Mouse (Mus musculus): ENCODE results near the gene Sidt1. TPM values are rescaled to one million over a fixed set of nuclear protein-coding genes. Genes with fewer than 3 reads are reported as not detected.

The Sidt1 gene
- polyA plus RNA-seq, 2 experiments = 0.08 TPM; not detected in 1

- H3K27ac ChIP-seq = no peak overlapping the region
- ATAC-seq (ENCODE audit: insufficient read depth) = no peak
- no peaks in the 10 kb centered on the region for H3K4me1 ChIP-seq (replicated peaks; ENCODE audit: control insufficient read depth in 2 of 2, insufficient read depth in 2 of 2, low read length in 1 of 2)
- DNase-seq (ENCODE audit: low read depth in 3 of 3, low spot score in 3 of 3) = no peak
- no peaks in the 10 kb centered on the region for H3K9me3 ChIP-seq (ENCODE audit: control insufficient read depth, low read length)
- H3K36me3 ChIP-seq (replicated peaks; ENCODE audit: control insufficient read depth, insufficient read depth, low read depth) = no peaks in the 10 kb centered on the region
- no peaks in the 10 kb centered on the region for H3K27me3 ChIP-seq (ENCODE audit: control insufficient read depth, insufficient read depth, low read length)
- no peak for TF ChIP-seq EP300 (IDR thresholded peaks at IDR 0.05; ENCODE audit: low read depth)
- TF ChIP-seq CTCF (IDR thresholded peaks at IDR 0.05; ENCODE audit: low read depth) = no peak
- H3K4me3 ChIP-seq (ENCODE audit: insufficient read depth in 1 of 2, low read depth in 2 of 2, low read length in 2 of 2) = no peak overlapping the region
- H3K4me2 ChIP-seq (ENCODE audit: low read depth) = no peak overlapping the region
- no peak overlapping the region for H3K9ac ChIP-seq (replicated peaks)
- 77% methylated on average over 10 of the region's 10 CpGs for WGBS (ENCODE audit: insufficient replicate concordance)
Observed at GRCm38 (mm10) chr16:44277212-44277611, 55.8 kb downstream of the Sidt1 start.

- H3K36me3 ChIP-seq (replicated peaks; ENCODE audit: control insufficient read depth, insufficient read depth, low read depth) = no peaks in the 10 kb centered on the region
- DNase-seq (ENCODE audit: low read depth in 3 of 3, low spot score in 3 of 3) = no peak
Observed at GRCm38 (mm10) chr16:44271371-44272038, 61.5 kb downstream of the Sidt1 start.

DNA sequence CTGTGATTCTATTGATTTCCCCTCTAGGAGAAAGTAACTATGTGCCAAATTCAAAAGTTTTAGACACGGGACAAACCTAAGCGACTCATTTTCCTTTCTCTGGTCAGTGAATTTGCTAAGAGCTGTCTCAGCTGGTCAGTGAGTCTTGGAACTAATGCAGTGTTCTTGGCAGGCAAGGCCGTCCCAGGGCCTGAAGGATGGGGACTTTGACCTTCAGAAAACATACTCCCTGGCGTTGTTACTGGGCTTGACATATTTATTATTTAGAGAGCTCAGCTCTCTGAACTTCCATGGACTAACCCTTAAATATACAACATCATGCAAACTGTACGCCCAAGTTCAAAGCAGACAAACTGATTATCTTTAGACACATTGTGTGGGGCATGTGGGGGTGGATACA lies 62.4 kb downstream of the Sidt1 start:
- Histone ChIP-seq H3K4me3 (ENCODE audit: insufficient read depth in 1 of 2, low read depth in 2 of 2, low read length in 2 of 2) (no peak overlapping the region), H3K27ac (no peak overlapping the region), H3K4me1 (replicated peaks; ENCODE audit: control insufficient read depth in 2 of 2, insufficient read depth in 2 of 2, low read length in 1 of 2) (peaks cover 6 to 9% of the 10 kb centered on the region in 2 experiments), H3K9ac (replicated peaks) (no peak overlapping the region), H3K27me3 (ENCODE audit: control insufficient read depth, insufficient read depth, low read length) (no peaks in the 10 kb centered on the region; the same call in 1 of the 2 replicates), H3K4me2 (ENCODE audit: low read depth) (no peak overlapping the region), H3K9me3 (ENCODE audit: control insufficient read depth, low read length) (no peaks in the 10 kb centered on the region), H3K36me3 (replicated peaks; ENCODE audit: control insufficient read depth, insufficient read depth, low read depth) (no peaks in the 10 kb centered on the region)
- TF ChIP-seq EP300 (IDR thresholded peaks at IDR 0.05; ENCODE audit: low read depth) (no peak), CTCF (IDR thresholded peaks at IDR 0.05; ENCODE audit: low read depth) (no peak)
- WGBS (ENCODE audit: insufficient replicate concordance) = 57% methylated on average over 5 of the region's 5 CpGs
- ATAC-seq (ENCODE audit: insufficient read depth) (no peak), DNase-seq (ENCODE audit: low read depth in 3 of 3, low spot score in 3 of 3) (no peak)

More at GRCm38 (mm10) chr16:44271371-44272038, 61.5 kb downstream of the Sidt1 start:
- 56% methylated on average over 9 of the region's 9 CpGs for WGBS (ENCODE audit: insufficient replicate concordance)
- no peak overlapping the region for H3K4me2 ChIP-seq (ENCODE audit: low read depth)
- no peaks in the 10 kb centered on the region; the same call in 1 of the 2 replicates for H3K27me3 ChIP-seq (ENCODE audit: control insufficient read depth, insufficient read depth, low read length)
- ATAC-seq (ENCODE audit: insufficient read depth) = no peak
- H3K4me1 ChIP-seq (replicated peaks; ENCODE audit: control insufficient read depth in 2 of 2, insufficient read depth in 2 of 2, low read length in 1 of 2) = peaks cover 0 to under 1% of the 10 kb centered on the region in 2 experiments; a peak in 1 of 4 replicates
- no peak for TF ChIP-seq CTCF (IDR thresholded peaks at IDR 0.05; ENCODE audit: low read depth)
- no peak for TF ChIP-seq EP300 (IDR thresholded peaks at IDR 0.05; ENCODE audit: low read depth)
- no peak overlapping the region for H3K9ac ChIP-seq (replicated peaks)
- no peak overlapping the region for H3K4me3 ChIP-seq (ENCODE audit: insufficient read depth in 1 of 2, low read depth in 2 of 2, low read length in 2 of 2)
- H3K9me3 ChIP-seq (ENCODE audit: control insufficient read depth, low read length) = no peaks in the 10 kb centered on the region
- no peak overlapping the region for H3K27ac ChIP-seq

DNA sequence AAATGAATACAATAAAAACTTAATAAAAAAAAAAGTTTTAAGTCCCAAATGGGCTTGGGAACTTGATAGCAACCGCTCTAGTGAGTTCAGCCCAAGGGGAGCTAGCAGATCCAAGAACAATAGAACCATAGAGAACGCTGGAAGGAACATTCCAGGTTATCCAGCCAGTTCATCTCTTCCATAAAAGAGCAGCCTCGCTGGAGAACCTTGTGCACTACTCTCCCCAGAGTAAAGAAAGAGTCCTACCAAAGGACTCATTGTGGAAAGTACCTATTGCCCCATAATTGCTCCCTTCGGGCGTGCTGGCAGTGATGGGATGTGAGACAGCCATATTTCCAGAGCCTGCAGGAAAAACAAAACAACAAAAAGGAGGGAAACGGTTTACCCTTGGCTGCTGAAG lies 63.4 kb downstream of the Sidt1 start:
- H3K4me2 ChIP-seq (ENCODE audit: low read depth) = no peak overlapping the region
- TF ChIP-seq CTCF (IDR thresholded peaks at IDR 0.05; ENCODE audit: low read depth) = no peak
- no peak for TF ChIP-seq EP300 (IDR thresholded peaks at IDR 0.05; ENCODE audit: low read depth)
- DNase-seq (ENCODE audit: low read depth in 3 of 3, low spot score in 3 of 3) = no peak
- H3K4me1 ChIP-seq (replicated peaks; ENCODE audit: control insufficient read depth in 2 of 2, insufficient read depth in 2 of 2, low read length in 1 of 2) = peaks cover 10 to 16% of the 10 kb centered on the region in 2 experiments
- no peak overlapping the region for H3K27ac ChIP-seq
- WGBS (ENCODE audit: insufficient replicate concordance) = 60% methylated on average over 6 of the region's 6 CpGs
- no peak overlapping the region for H3K9ac ChIP-seq (replicated peaks)
- no peak for ATAC-seq (ENCODE audit: insufficient read depth)
- H3K9me3 ChIP-seq (ENCODE audit: control insufficient read depth, low read length) = no peaks in the 10 kb centered on the region
- H3K27me3 ChIP-seq (ENCODE audit: control insufficient read depth, insufficient read depth, low read length) = no peaks in the 10 kb centered on the region; the same call in 1 of the 2 replicates
- no peaks in the 10 kb centered on the region for H3K36me3 ChIP-seq (replicated peaks; ENCODE audit: control insufficient read depth, insufficient read depth, low read depth)
- no peak overlapping the region for H3K4me3 ChIP-seq (ENCODE audit: insufficient read depth in 1 of 2, low read depth in 2 of 2, low read length in 2 of 2)

DNA sequence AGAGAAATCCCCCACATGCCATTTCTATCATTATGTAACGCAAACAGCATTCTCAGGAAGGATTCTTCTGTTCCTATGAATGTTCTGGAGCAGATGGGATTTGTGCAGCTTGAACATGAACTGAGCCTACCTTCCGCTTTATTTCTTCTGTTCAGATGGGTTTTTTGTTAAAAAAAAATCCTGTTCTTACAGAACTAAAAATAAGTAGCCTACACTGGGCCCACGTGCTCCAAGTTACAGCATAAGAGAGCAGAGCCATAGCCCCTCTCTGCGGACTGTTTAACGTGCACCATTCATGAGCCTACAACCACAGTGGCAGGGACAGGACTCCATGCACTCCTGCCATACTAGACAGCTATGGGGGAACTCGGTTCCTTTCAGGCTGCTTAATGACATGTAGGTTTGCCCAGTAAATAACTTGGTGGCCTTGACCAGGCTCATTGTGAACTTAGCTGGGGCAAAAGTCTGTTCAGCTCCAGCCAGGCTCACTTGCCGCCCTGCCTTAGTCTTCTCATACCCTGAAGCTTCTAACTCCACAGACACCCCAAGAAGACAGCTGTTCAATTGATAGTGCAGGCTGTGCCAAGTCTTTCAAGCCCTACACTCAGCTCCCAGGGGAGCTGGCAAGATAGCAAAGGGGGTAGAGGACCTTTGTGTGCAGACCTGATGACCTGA lies 64.3 kb downstream of the Sidt1 start:
- no peak for ATAC-seq (ENCODE audit: insufficient read depth)
- Histone ChIP-seq H3K4me2 (ENCODE audit: low read depth) (no peak overlapping the region), H3K9me3 (ENCODE audit: control insufficient read depth, low read length) (no peaks in the 10 kb centered on the region), H3K27ac (no peak overlapping the region), H3K4me1 (replicated peaks; ENCODE audit: control insufficient read depth in 2 of 2, insufficient read depth in 2 of 2, low read length in 1 of 2) (peaks cover 10 to 16% of the 10 kb centered on the region in 2 experiments), H3K9ac (replicated peaks) (no peak overlapping the region), H3K4me3 (ENCODE audit: insufficient read depth in 1 of 2, low read depth in 2 of 2, low read length in 2 of 2) (no peak overlapping the region), H3K27me3 (ENCODE audit: control insufficient read depth, insufficient read depth, low read length) (no peaks in the 10 kb centered on the region; the same call in 1 of the 2 replicates), H3K36me3 (replicated peaks; ENCODE audit: control insufficient read depth, insufficient read depth, low read depth) (no peaks in the 10 kb centered on the region)
- no peak for DNase-seq (ENCODE audit: low read depth in 3 of 3, low spot score in 3 of 3)
- TF ChIP-seq CTCF (IDR thresholded peaks at IDR 0.05; ENCODE audit: low read depth) (no peak), EP300 (IDR thresholded peaks at IDR 0.05; ENCODE audit: low read depth) (no peak)
- 58% methylated on average over 7 of the region's 7 CpGs for WGBS (ENCODE audit: insufficient replicate concordance)

Measured in liver, embryonic 14.5 days (tissue).